Mouse (Mus musculus) kidney, adult 18-20 months (tissue): ENCODE results near the gene Mrpl50.
"Not testable (repeated sequence)": the region's sequence is repeated elsewhere in the genome, so short reads cannot be mapped to it uniquely, and the experiment has no call there.

Source experiments
- DNase-seq: peaks from one replicate; pipeline ENCODE4 v3.0.0; 2021

Gene Mrpl50

DNA sequence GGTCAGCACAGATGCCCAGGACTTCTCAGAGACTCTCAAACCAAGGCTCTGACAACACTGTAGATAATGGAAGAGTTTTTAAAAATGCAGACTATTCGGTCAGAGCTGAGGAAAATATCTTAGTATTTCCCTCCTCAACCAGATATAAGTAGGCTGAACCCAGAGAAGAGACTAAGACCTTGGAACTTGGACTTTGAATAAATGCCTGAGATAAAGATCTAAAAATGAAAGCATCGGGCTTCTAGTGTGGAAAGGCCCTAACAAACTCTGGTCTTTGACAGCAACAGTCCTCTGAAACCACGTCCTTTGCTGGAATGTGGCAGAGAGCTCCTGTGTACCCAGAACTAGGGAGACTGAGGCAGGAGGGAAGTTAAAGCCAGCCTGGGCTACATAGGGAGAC is 14.5 kb downstream of the Mrpl50 start, which contains the start of gene Baat:
Gene Baat (minus strand): TSS at position 172 of the 400 bp plus-strand sequence.
- DNase-seq = no peak

DNA sequence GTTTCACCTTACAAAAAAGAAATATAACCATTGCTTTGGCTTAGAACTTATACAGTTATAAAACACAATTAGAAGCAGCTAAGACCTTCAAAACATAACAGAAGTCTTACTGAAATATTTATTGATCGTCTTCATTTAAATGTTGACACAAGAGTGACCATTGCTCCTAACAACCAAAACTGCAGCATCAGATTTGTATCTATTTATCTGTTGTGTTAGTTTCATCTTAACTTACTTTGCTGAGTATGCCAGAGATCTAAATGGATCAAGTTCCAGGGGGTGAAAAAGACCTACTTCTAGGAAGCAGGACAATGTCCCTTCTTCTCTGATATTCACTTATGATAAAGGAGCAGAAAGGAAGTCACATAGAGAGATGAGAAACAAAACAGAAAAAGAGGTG is 17.3 kb downstream of the Mrpl50 start:
- DNase-seq = no peak

- DNase-seq = not testable (repeated sequence)
These were observed 34.8 kb downstream of the Mrpl50 start for GRCm38 (mm10) chr4:49485934-49486650.

- peak; percentile 63 for DNase-seq
These were observed 35.5 kb downstream of the Mrpl50 start for GRCm38 (mm10) chr4:49485442-49485841.

GRCm38 (mm10) chr4:49480896-49481295 is 40.0 kb downstream of the Mrpl50 start:
- no peak for DNase-seq

DNA sequence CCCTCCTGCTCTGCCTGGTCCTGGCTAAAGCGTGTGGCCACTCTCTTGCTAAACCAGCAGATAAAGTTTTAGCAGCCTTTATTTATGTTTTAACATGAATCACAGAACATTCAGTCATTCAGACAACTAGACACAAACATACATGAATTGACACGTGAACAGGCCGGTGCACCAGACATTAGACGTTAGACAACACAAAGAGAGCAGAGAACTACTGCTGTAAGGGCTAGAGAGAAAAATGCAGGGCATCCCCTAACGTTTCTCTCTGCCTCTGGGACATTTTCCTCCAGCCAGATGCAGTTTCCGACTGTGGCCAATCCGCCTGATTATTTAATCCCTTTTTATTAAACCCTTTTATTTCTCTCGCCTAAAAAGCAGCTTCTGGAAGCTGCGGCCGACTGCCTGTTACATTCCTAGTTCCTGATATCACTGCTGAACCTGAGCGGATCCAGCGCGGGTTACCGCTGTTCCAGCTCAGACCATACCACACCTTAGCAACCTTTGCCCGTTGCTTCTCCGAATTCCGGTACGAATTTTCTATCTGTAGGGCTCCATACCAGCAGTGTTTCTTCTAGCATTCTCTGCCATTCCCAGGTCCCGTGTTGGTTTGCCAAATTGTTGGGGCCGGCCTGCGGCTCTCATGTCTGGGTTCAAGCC is 40.7 kb downstream of the Mrpl50 start:
- peak; percentile 55 for DNase-seq

GRCm38 (mm10) chr4:49479035-49479434 is 41.9 kb downstream of the Mrpl50 start:
- DNase-seq = not testable (repeated sequence)

GRCm38 (mm10) chr4:49478118-49478877 is 42.6 kb downstream of the Mrpl50 start:
- DNase-seq = peak; percentile 45

DNA sequence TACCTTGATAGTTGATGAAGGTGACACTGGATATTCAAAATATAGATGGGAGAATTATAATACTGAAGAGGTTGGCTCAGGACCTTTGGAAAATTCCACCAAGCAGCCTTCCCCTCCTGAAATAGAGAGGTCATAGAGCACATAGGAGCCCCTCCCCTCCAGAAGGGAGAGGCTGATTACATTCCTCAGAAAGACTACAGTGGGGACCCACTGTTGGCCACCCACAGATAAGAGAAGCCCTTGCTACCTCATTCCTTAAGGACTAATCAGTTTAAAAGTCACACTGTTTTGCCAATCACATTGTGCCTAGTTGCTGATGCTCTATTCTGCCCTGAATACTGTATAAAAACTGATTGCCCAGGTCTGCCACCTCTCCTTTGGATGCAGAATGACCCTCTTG is 46.3 kb downstream of the Mrpl50 start:
- no peak for DNase-seq

DNA sequence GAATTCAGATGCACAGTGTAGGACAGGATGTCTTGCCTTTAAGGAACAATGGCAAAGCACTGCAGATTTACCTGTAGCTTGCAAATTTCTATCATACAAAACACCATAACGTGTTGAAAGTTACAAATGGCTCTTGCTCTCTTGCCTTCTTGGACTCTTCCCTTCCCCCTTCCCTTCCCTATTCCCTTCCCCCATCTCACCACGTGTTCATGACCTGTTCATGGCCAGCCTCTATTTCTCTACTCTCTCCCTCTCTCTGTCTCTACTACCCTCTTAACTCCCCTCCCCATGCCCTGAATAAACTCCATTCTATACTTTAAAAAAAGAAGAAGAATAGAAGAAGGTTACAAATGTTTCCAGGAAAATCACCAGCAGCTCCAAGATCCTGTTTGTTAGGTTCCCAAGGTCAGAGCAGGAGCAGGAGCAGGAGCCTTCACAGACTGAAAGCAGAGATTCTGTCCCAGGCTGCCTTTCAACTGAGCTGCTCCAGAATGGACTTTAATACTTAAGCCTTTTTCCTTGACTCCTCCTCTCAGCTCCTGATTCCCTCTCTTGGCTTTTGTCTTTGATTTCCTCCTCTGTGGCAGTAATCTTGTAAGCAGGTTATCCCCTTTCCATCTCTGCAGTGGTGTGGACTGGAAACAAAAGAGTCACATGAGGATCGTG is 47.3 kb downstream of the Mrpl50 start, which contains the start of gene Acnat1:
Gene Acnat1 (minus strand): TSS at position 478 of the 666 bp plus-strand sequence.
- DNase-seq = peak; percentile 62

GRCm38 (mm10) chr4:49469435-49470151 is 51.3 kb downstream of the Mrpl50 start:
- no peak for DNase-seq

GRCm38 (mm10) chr4:49467360-49467759 is 53.5 kb downstream of the Mrpl50 start:
- no peak for DNase-seq
